Mouse (Mus musculus) fibroblast of lung, adult 2 months (primary cell): ENCODE data around the gene Nkx2-5.

Experiments
- DNase-seq: peaks from one replicate; pipeline ENCODE4 v3.0.0-alpha.2; 2011; ENCODE audit warnings: low read depth

Nkx2-5 gene

GRCm38 (mm10) chr17:26836377-26836776 lies 8.4 kb downstream of the Nkx2-5 start:
- no peak for DNase-seq

- DNase-seq: no peak
These were observed 8.9 kb downstream of the Nkx2-5 start for GRCm38 (mm10) chr17:26835956-26836355.

- no peak for DNase-seq
These were observed 9.6 kb downstream of the Nkx2-5 start for GRCm38 (mm10) chr17:26834966-26835755.

- DNase-seq: no peak
These were observed 10.4 kb downstream of the Nkx2-5 start for GRCm38 (mm10) chr17:26834302-26834965.

- DNase-seq: no peak
These were observed 11.0 kb downstream of the Nkx2-5 start for GRCm38 (mm10) chr17:26833806-26834205.

- DNase-seq: no peak
These were observed 18.7 kb downstream of the Nkx2-5 start for GRCm38 (mm10) chr17:26826131-26826530.

GRCm38 (mm10) chr17:26817776-26818175 lies 27.0 kb downstream of the Nkx2-5 start:
- no peak for DNase-seq

GRCm38 (mm10) chr17:26816810-26817209 lies 28.0 kb downstream of the Nkx2-5 start:
- no peak for DNase-seq

GRCm38 (mm10) chr17:26813497-26813896 lies 31.3 kb downstream of the Nkx2-5 start:
- DNase-seq: no peak

- no peak for DNase-seq
These were observed 32.2 kb downstream of the Nkx2-5 start for GRCm38 (mm10) chr17:26812607-26813006.

- no peak for DNase-seq
These were observed 41.9 kb downstream of the Nkx2-5 start for GRCm38 (mm10) chr17:26802886-26803285.

GRCm38 (mm10) chr17:26797379-26798128 lies 47.3 kb downstream of the Nkx2-5 start:
- no peak for DNase-seq

GRCm38 (mm10) chr17:26795386-26795785 lies 49.4 kb downstream of the Nkx2-5 start:
- no peak for DNase-seq

GRCm38 (mm10) chr17:26794744-26795143 lies 50.1 kb downstream of the Nkx2-5 start:
- peak; percentile 49 for DNase-seq

- no peak for DNase-seq
These were observed 51.6 kb downstream of the Nkx2-5 start for GRCm38 (mm10) chr17:26793068-26793765.

- no peak for DNase-seq
These were observed 52.7 kb downstream of the Nkx2-5 start for GRCm38 (mm10) chr17:26792096-26792495.

- DNase-seq: no peak
These were observed 53.2 kb downstream of the Nkx2-5 start for GRCm38 (mm10) chr17:26791580-26791979.

GRCm38 (mm10) chr17:26790269-26791214 lies 54.3 kb downstream of the Nkx2-5 start:
- DNase-seq: no peak

GRCm38 (mm10) chr17:26789460-26790268 lies 55.1 kb downstream of the Nkx2-5 start:
- DNase-seq: no peak

GRCm38 (mm10) chr17:26788986-26789385 lies 55.8 kb downstream of the Nkx2-5 start:
- DNase-seq: no peak
